28 mouse cellular contexts compared by ENCODE assay signal in the genomic region with DNA sequence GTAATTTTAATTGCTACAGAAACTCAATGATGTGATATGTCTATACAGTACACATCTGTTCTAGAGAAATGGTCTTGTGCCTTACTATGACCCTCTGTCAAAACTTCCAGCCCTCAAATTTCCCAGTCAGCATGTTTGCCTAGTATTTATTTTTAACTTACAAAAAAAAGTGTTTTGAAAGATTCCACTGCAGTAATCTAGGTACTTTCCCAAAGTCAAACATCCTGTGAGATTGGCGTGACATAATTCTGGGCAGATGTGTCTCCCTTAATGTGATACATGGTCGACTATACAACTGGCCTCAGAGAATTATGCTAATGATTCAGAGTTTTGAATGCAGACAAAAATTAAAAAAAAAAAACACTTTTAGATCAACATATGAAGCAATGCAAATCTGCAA.
"Had no signal": no experiment of that assay in that cellular context is flagged by ENCODE, and none has a peak within 500 bp of the region (broad histone marks: within the 10 kb centered on the region; RNA-seq: fewer than 3 reads in every experiment).

No protein-coding gene starts in this region.

- H3K27me3 ChIP-seq: embryonic facial prominence, embryonic 12.5 days; embryonic facial prominence, embryonic 13.5 days; embryonic facial prominence, embryonic 15.5 days; forebrain, embryonic 12.5 days; forebrain, embryonic 13.5 days; forebrain, embryonic 15.5 days had no signal

- H3K9me3 ChIP-seq: embryonic facial prominence, embryonic 10.5 days; embryonic facial prominence, embryonic 12.5 days; embryonic facial prominence, embryonic 13.5 days; embryonic facial prominence, embryonic 15.5 days; forebrain, embryonic 10.5 days; forebrain, embryonic 12.5 days; forebrain, embryonic 13.5 days; forebrain, embryonic 15.5 days had no signal

- H3K36me3 ChIP-seq: embryonic facial prominence, embryonic 10.5 days; embryonic facial prominence, embryonic 12.5 days; embryonic facial prominence, embryonic 13.5 days; embryonic facial prominence, embryonic 15.5 days; forebrain, embryonic 10.5 days; forebrain, embryonic 12.5 days; forebrain, embryonic 15.5 days had no signal

- H3K4me3 ChIP-seq: embryonic facial prominence, embryonic 10.5 days; embryonic facial prominence, embryonic 12.5 days; embryonic facial prominence, embryonic 13.5 days; embryonic facial prominence, embryonic 15.5 days; erythroblast, embryonic 14.5 days; forebrain, embryonic 10.5 days; forebrain, embryonic 12.5 days; forebrain, embryonic 13.5 days; forebrain, embryonic 15.5 days; gastrocnemius, adult 2 months; heart, adult 2 months had no signal

- DNase-seq: cerebellum, adult 8-10 months; cerebellum, adult 9-10 months; cerebellum, adult 9-11 months; cerebellum, postnatal 10 days; cerebellum, postnatal 14 days; cerebellum, postnatal 25 days; cerebellum, postnatal 36 days; embryo, embryonic 11 days; forebrain, postnatal 0 days; gastrocnemius, adult 2 months; gastrocnemius, postnatal 10 days; gastrocnemius, postnatal 14 days; gastrocnemius, postnatal 25 days; gastrocnemius, postnatal 36 days; heart, adult 11 months; heart, adult 18-20 months; heart, adult 2 months had no signal

- H3K4me2 ChIP-seq: embryonic facial prominence, embryonic 12.5 days; embryonic facial prominence, embryonic 13.5 days; embryonic facial prominence, embryonic 15.5 days; forebrain, embryonic 12.5 days; forebrain, embryonic 13.5 days; forebrain, embryonic 15.5 days had no signal

- ATAC-seq: forebrain, embryonic 13.5 days; forebrain, embryonic 14.5 days; forebrain, embryonic 15.5 days; forebrain, embryonic 16.5 days; forebrain, postnatal 0 days had no signal

- H3K4me1 ChIP-seq: embryonic facial prominence, embryonic 10.5 days; embryonic facial prominence, embryonic 12.5 days; embryonic facial prominence, embryonic 13.5 days; embryonic facial prominence, embryonic 15.5 days; forebrain, embryonic 10.5 days; forebrain, embryonic 12.5 days; forebrain, embryonic 13.5 days; forebrain, embryonic 15.5 days had no signal

- H3K27ac ChIP-seq: embryonic facial prominence, embryonic 10.5 days; embryonic facial prominence, embryonic 12.5 days; embryonic facial prominence, embryonic 13.5 days; embryonic facial prominence, embryonic 15.5 days; forebrain, embryonic 10.5 days; forebrain, embryonic 12.5 days; forebrain, embryonic 13.5 days; forebrain, embryonic 15.5 days; gastrocnemius, adult 2 months; heart, adult 2 months had no signal

- H3K9ac ChIP-seq: embryonic facial prominence, embryonic 12.5 days; embryonic facial prominence, embryonic 13.5 days; embryonic facial prominence, embryonic 15.5 days; forebrain, embryonic 12.5 days; forebrain, embryonic 13.5 days; forebrain, embryonic 15.5 days; forebrain, postnatal 0 days had no signal
